Mouse (Mus musculus) E14TG2a.4 (cell line): ENCODE data around the gene Slc16a12.

ENCODE experiments used
- CTCF ChIP-seq: conservative IDR thresholded peaks from 2 replicates; pipeline ENCODE4 v1.5.1; 2014; ENCODE audit warnings: low read length
- NANOG ChIP-seq: IDR thresholded peaks from 2 replicates; pipeline ENCODE4 v1.6.1; 2014; ENCODE audit warnings: borderline replicate concordance, low read length, mixed read lengths
- POU5F1 ChIP-seq: IDR thresholded peaks from 2 replicates; pipeline ENCODE4 v1.6.1; 2014; ENCODE audit warnings: low read length, borderline replicate concordance

DNA sequence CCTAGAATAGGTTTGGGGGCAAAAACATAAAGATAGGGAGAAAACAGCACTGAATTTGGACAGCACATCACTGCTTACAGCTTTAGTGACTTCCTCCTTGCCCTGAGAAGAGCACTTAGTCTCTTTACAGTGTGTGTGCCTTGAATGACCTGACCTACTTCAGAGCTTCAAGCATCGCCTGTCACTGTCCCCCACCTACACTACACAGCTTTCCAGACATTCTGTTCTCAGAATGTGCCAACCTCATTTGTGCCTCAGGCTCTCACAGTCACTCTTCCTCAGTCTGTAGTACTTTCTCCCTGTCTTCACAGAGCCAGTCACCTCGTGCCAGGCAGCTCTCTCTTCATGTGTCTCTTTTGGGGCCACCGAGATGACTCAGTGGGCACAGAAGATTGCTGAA is 24.5 kb downstream of the Slc16a12 start:
- TF ChIP-seq CTCF (no peak), POU5F1 (no peak), NANOG (no peak)
